Mouse (Mus musculus) left cerebral cortex, postnatal 4 days (tissue): ENCODE measurements around the gene Vps35l. TPM values are rescaled to one million over a fixed set of nuclear protein-coding genes. Genes with fewer than 3 reads are reported as not detected.
A peak's percentile ranks its signal among the peaks of the same experiment; 100 is the strongest.

Source experiments
- DNase-seq: peaks from one replicate; pipeline ENCODE4 v3.0.0-alpha.2; 2022
- intact Hi-C: fragments of 180-260 bp; cut with DNase I; formaldehyde crosslinking; loops from one replicate; pipeline ENCODE4 v1.15.1; 2025
- total RNA-seq, 2 experiments: library from RNA; stranded (reverse); gene quantifications; 2 replicates each; pipeline ENCODE4 v1.2.3; 2021

The Vps35l gene
- total RNA-seq, 2 experiments from 2014 or later, result 84.4 to 85.7 TPM

DNA sequence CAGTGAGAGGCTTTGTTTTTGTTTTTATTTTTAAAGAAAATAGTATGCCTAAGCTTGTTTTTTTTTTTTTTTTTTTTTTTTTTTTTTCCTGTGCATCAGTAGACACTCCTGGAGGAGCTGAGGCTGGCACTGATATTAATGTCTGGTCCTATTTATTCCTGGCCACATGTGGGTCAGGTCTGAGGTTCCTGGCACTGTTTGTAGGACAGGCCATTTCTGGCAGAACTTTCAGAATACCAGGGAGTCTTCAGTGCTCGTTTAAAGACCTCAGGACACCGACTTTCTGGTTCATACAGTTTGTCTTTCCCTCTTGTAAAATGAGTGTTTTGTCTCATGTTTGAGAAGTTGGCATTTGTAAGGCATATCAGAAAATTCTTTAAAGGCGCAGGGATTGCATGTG lies 8.2 kb upstream of the Vps35l start:
- intact Hi-C loops, result no loop called here
- DNase-seq, result no peak

GRCm38 (mm10) chr7:118733225-118733624 lies 6.8 kb upstream of the Vps35l start:
- intact Hi-C loops, result no loop called here
- DNase-seq, result no peak

DNA sequence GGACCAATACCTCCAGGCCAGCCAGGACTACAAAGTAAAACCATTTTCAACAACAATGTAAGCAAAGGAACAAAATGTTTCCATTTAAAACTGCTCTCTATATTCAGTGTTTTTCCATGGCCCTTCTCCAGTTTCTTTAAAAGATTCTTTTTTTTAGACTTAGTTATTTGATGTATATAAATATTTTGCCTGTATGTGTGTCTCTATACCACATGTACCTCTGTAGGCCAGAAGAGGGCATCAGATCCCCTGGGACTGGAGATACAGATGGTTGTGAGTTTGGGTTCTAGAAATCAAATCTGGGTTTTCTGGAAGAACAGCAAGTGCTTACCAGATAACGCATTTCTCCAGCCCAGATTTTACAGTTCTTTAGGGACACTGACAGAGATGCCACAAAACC lies 1.3 kb upstream of the Vps35l start:
- DNase-seq, result no peak
- intact Hi-C loops, result no loop called here

DNA sequence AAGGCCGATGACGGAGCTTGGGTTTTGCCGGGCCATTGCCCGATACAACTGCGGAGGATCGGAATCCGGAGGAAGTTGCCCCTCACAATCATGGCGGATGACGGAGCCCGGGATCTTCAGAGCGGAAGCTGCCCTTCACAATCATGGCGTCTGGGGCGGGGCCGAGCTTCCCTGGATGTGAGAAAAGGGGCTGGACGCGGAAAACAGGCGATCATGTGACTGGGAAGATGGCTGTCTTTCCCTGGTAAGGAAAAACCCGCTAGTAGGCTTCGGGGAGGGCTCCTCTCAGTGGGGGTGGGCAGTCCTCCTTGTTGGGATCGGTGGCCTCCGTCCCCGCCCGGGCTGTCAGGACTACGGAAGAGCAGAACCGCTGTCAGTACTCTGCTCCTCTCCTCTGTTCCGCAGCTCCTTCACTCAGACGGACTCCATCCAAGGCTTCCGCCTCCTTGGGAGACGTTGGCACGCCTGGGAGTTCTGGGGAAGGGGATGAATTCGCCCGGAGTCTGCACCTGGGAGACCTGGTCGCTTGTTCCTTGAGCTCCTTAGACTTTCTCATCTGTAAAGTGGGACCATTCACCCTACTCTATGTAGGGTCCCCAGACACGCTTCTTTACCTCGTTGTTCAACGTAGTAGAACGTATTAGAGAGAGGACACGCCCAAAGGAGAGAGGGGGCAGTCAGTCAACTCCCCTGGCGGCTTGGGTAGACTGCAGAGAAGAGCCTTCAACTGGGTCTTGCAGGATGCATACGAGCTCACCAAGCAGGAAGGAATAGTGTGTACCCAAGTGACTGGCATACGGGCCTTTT lies 709 bp downstream of the Vps35l start:
- intact Hi-C loops, result no loop called here
- peak; percentile 98 for DNase-seq

DNA sequence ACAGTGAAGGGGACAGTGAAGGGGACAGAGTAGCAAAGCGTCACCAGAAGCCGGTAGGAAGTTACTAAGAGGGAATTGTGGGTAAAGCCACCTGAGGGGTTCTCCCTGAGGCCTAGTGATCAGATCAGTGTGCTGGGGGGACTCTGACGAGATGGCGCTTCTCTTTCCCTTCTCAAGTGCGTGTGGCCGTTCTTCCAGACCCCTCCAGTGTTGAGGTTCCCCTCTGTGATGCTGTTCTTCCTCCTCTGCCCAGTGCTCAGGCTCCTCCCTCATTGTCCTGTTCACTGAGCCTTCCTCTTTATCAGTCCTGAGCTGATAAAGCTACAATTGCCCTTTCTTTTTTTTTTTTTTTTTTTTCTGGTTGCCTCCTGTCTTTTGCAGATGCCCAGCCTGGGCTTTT lies 2.3 kb downstream of the Vps35l start:
- DNase-seq, result no peak
- intact Hi-C loops, result no loop called here

DNA sequence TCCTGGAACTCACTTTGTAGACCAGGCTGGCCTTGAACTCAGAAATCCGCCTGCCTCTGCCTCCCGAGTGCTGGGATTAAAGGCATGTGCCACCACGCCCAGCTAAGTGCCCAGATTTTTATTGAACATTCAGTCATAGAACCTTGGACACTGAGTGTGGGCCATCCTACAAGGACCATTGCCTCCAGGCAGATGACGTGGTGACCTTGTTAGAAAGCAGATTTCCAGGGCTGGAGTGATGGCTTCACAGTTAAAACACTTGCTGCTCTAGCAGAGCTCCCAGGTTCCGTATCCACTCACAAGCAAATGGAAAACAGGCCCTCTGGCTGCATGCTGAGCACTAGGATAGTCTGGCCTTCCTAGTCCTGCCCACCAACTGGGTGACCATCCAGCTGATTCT lies 4.7 kb downstream of the Vps35l start:
- intact Hi-C loops, result no loop called here
- no peak for DNase-seq

DNA sequence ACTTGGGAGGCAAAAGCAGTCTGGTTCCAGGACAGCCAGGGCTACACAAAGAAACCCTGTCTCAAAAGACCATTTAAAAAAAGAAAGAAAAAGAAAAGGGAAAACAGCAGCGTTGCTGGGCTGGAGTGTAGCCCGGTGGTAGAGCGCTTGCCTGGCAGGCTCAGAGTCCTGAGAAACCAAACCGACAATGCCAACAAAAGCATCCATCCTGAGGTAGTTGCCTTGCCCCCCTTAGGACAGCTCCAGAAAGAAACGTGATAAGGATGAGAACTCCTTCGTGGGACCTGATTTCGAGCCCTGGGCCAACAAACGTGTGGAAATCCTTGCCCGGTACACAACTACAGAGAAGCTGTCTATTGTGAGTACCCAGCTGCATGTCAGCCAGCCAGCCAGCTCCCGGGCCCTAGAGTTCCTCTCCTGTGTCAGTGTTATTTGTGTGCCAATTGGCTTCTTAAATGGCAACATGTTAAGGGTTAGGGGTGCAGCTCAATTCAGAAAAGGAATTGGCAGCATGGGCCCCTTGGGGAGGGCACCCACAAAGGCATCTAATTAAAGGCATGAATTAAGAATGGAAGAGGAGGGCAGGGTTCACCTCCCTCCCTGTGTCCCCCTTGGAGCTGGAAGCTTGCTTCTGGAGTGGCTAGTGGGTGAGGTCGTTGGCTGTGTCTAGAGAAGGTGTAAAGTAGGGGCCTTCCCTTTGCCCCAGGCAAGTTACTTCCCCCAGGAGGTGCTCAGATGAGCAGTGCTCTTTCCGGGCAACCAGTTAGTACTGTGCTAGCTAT lies 8.1 kb downstream of the Vps35l start:
- no peak for DNase-seq
- intact Hi-C loops, result no loop called here

DNA sequence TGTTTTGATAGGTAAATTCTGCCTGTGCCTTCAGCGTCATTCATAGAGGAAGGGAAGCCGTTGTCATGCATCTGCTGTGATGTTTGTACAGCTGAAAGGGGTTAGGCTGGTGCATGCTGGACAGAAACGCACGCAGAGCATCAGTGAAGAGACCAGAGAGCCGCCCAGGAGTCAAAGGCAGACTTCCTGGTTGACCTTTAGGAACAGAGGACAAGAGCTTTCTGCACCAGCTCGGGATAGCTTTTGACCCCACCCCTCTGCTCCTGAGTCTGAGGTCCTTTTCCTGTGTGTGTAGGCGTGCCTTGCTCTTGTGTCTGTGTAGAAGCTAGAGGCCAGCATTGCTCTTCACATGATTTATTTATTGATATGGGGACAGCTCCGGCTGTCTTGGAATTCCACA lies 9.7 kb downstream of the Vps35l start:
- DNase-seq, result no peak
- intact Hi-C loops, result no loop called here

DNA sequence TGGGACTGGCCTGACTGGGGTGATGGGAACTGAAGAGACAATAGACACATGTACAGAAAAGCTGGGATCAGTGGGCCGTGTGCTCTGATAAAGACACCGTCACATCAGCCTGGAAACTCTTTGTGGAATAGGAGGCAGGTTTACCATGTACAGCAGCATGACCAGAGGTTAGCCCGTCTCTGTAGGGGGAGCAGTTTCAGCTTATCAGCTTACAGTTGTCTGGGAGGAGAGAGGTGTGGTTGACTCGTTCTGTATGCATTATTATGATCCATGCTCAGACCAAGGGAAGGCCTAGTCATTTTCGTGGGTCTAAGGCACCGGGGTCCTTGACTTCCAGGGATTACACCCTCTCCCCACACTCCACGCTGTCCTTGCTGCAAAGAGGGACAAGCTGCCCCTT lies 11.6 kb downstream of the Vps35l start:
- DNase-seq, result no peak
- intact Hi-C loops, result no loop called here

GRCm38 (mm10) chr7:118755756-118756155 lies 15.7 kb downstream of the Vps35l start:
- no peak for DNase-seq
- intact Hi-C loops, result no loop called here

GRCm38 (mm10) chr7:118756490-118757265 lies 16.7 kb downstream of the Vps35l start:
- intact Hi-C loops, result no loop called here
- DNase-seq, result no peak

DNA sequence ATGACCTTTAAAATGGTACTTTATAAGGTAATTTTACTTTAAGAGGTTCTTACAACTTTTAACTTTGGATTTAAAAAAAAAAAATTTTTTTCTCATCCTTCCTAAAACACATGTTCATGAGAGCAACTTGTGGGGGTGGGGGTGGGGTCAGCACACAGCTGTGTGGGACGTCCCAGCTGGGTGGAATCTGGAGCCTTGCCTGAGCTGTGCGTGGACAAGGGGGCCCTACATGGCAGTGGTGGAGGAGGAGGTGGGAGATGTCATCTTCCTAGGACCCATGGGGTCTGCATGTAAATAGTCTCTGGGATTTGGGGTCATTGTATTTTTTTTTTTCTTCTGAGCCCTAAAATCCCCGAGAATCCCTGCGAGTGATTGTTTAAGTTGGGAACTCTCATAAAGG lies 18.3 kb downstream of the Vps35l start:
- no peak for DNase-seq
- intact Hi-C loops, result no loop called here

- intact Hi-C loops, result no loop called here
- no peak for DNase-seq
Measured at GRCm38 (mm10) chr7:118759372-118759771, 19.3 kb downstream of the Vps35l start.

- intact Hi-C loops, result no loop called here
- no peak for DNase-seq
Measured at GRCm38 (mm10) chr7:118763939-118764338, 23.9 kb downstream of the Vps35l start.

GRCm38 (mm10) chr7:118764725-118765124 lies 24.7 kb downstream of the Vps35l start:
- intact Hi-C loops, result no loop called here
- DNase-seq, result no peak

GRCm38 (mm10) chr7:118765604-118766003 lies 25.6 kb downstream of the Vps35l start:
- DNase-seq, result no peak
- intact Hi-C loops, result loop anchor here (1.0 kb wide), 1 partner anchor 231 kb away; no protein-coding TSS in a partner anchor

GRCm38 (mm10) chr7:118766119-118766833 lies 26.2 kb downstream of the Vps35l start:
- DNase-seq, result peak; percentile 80
- intact Hi-C loops, result loop anchor here (1.0 kb wide), 1 partner anchor 230 kb away; no protein-coding TSS in a partner anchor

DNA sequence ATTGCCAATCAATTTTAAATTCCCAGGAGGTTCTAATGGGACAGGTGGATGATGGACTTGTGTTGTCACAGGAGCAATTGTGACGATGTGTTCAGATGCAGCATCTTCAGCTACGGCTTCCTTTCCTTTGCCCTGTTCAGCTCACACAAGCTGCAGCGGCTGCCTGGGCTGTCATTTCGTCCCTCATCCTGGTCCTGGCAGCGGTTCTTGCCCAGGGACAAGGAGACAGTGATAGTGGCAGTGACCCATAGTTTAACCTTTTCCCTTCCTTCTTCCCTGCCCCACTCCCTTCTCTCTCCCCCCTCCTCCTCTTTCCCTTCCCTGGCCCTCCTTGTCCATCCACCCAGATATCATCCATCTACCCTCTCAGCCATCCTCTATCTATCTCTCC lies 26.8 kb downstream of the Vps35l start:
- intact Hi-C loops, result loop anchor here (1.0 kb wide), 1 partner anchor 229 kb away; no protein-coding TSS in a partner anchor

GRCm38 (mm10) chr7:118769208-118769607 lies 29.2 kb downstream of the Vps35l start:
- no peak for DNase-seq
- intact Hi-C loops, result no loop called here

More for the DNA sequence above, 26.8 kb downstream of the Vps35l start:
- DNase-seq, result no peak

DNA sequence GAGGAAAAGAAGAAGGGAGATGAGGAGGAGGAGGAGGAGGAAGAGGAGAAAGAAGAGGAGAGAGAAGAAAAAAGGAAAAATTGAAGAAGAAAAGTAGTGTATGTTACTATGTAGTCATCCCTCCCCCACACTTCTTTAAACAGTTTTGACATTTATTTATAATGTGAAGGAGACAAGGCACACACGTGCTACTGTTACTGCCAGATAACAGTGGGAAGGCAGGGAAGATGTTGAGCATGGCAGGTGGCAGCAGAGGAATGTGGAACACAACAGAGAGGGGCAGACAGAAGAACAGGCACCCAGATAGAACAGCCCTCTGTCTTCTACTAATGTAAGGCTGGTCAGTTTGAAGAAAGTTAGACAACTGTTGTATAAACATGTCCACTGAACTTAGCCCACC lies 29.6 kb downstream of the Vps35l start:
- DNase-seq, result no peak
- intact Hi-C loops, result no loop called here
